Mouse (Mus musculus) spleen, postnatal 4 days (tissue): ENCODE results near the gene Ankrd23.

Experiments used
- DNase-seq, 2 experiments: peaks; one replicate each; pipeline ENCODE4 v3.0.0; 2022; ENCODE audit warnings: low spot score in 2 of 2

Ankrd23 gene

GRCm38 (mm10) chr1:36563632-36564031 lies 26.9 kb upstream of the Ankrd23 start:
- DNase-seq, result no peak

GRCm38 (mm10) chr1:36563197-36563596 lies 26.5 kb upstream of the Ankrd23 start:
- no peak for DNase-seq

- DNase-seq, result no peak
Observed at GRCm38 (mm10) chr1:36562388-36562787, 25.7 kb upstream of the Ankrd23 start.

- DNase-seq, result no peak
Observed at GRCm38 (mm10) chr1:36560903-36561302, 24.2 kb upstream of the Ankrd23 start.

GRCm38 (mm10) chr1:36559888-36560287 lies 23.2 kb upstream of the Ankrd23 start:
- no peak for DNase-seq

- DNase-seq, result no peak
Observed at GRCm38 (mm10) chr1:36559256-36559655, 22.6 kb upstream of the Ankrd23 start.

- peak in 1 of 2 experiments; percentile 74 for DNase-seq
Observed at GRCm38 (mm10) chr1:36558031-36558993, 21.6 kb upstream of the Ankrd23 start, which contains the start of gene Sema4c. Sema4c (minus strand) TSS chr1:36558349.

- peak; percentile 40 to 74 for DNase-seq
Observed at GRCm38 (mm10) chr1:36557457-36558011, 20.9 kb upstream of the Ankrd23 start.

- DNase-seq, result peak; percentile 71 to 89
Observed at GRCm38 (mm10) chr1:36556553-36557456, 20.1 kb upstream of the Ankrd23 start.

GRCm38 (mm10) chr1:36555798-36556395 lies 19.2 kb upstream of the Ankrd23 start:
- no peak for DNase-seq

GRCm38 (mm10) chr1:36554633-36555399 lies 18.1 kb upstream of the Ankrd23 start:
- DNase-seq, result no peak

- DNase-seq, result no peak
Observed at GRCm38 (mm10) chr1:36552506-36552905, 15.8 kb upstream of the Ankrd23 start.

- no peak for DNase-seq
Observed at GRCm38 (mm10) chr1:36551904-36552303, 15.2 kb upstream of the Ankrd23 start.

- DNase-seq, result no peak
Observed at GRCm38 (mm10) chr1:36550075-36550863, 13.6 kb upstream of the Ankrd23 start.

- no peak for DNase-seq
Observed at GRCm38 (mm10) chr1:36549491-36549890, 12.8 kb upstream of the Ankrd23 start.

GRCm38 (mm10) chr1:36548771-36549170 lies 12.1 kb upstream of the Ankrd23 start:
- DNase-seq, result no peak

GRCm38 (mm10) chr1:36547981-36548598 lies 11.4 kb upstream of the Ankrd23 start:
- DNase-seq, result no peak

GRCm38 (mm10) chr1:36546888-36547471 lies 10.3 kb upstream of the Ankrd23 start, which contains the start of gene Ankrd39:
Ankrd39 (minus strand) TSS chr1:36547445.
- DNase-seq, result peak; percentile 96 to 97
